Mouse (Mus musculus) heart, postnatal 0 days (tissue): Measurements from ENCODE around the gene Lyrm1.

Experiments used
- CTCF ChIP-seq: IDR thresholded peaks from 2 replicates; pipeline ENCODE4 v1.5.1; 2016; ENCODE audit warnings: antibody characterized with exemption, control low read depth, low read depth
- EP300 ChIP-seq: IDR thresholded peaks from 2 replicates; pipeline ENCODE4 v1.6.1; 2016; ENCODE audit warnings: antibody characterized with exemption, low read depth

DNA sequence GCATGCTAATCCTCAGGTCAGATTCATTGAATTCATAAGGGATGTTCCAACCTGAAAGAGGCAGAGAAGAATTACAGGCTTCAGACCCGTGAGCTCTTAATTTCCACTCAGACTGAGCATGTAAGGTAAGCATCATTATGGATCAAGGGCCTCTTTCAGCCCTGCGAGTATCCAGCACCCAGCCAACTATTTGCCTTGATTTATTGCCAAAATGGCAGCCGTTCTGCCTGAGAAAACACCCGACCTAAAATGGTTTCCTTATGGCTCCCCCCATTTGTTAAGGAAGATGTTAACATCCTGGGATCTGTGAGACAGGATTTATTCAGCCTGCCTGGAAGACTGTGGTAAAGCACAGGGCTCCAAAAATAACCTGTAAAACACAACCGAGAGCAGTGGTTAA lies 41.4 kb downstream of the Lyrm1 start:
- no peak for TF ChIP-seq CTCF
- no peak for TF ChIP-seq EP300
